Mouse (Mus musculus) neutrophil, adult 5-6 weeks (primary cell): ENCODE measurements at regions not wholly inside any gene's neighbourhood (a gene's known extent, or its start where the extent isn't known, plus 50 kb on each side); places are given as distances from the start of the nearest gene placed in this dataset.

ENCODE experiments used
- ATAC-seq: fragments of 151-379, 151-347 bp; 2 replicates; pipeline ENCODE4 v1.8.0; 2017; ENCODE audit warnings: mild to moderate bottlenecking, moderate TSS enrichment; ENCODE audit not compliant: insufficient number of reproducible peaks, poor library complexity, low FRiP score, severe bottlenecking; ENCODE audit errors: extremely low read depth

DNA sequence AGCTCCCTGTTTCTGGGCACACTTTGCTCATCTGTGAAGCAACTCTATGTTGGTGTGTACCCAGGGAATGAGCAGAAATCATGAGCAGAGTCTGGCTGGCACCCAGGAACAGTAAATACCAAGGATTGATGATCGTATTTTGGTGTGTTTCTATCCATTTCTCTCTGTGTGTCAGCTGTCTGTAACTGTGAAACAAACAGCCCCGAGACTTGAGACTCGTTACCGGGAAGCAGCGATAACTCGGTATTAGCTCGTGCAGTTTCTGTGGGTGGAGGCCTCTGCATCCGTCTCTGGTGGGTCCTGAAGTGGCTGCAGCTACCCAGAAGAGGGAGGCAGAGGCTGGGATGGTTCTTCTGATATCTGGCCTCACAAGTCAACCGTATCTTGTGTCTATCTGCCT lies 151.7 kb upstream of the Gm26897 start:
- ATAC-seq: no peak

DNA sequence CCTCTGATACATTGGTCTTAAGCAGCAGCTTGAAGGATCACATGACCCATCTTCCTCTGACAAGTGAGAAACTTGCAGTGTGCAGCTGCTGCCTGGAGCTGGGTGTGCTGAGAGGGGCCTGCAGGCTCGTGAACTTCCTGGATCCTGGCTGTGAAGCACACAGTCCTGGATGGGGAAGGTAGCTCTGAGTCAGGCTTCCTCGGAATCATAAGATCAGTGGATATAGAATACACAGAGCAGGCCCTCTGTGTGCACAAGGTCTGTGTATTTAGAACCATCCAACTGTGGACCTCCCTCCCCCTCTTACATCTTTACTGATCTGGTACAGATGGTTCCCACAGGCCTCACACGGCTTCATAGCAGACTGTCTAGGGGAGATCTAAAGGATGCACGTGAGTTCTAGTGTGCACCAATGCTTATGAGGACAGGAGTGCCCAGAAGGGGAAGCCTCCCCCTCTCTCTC lies 143.1 kb upstream of the Gm26897 start:
- no peak for ATAC-seq

DNA sequence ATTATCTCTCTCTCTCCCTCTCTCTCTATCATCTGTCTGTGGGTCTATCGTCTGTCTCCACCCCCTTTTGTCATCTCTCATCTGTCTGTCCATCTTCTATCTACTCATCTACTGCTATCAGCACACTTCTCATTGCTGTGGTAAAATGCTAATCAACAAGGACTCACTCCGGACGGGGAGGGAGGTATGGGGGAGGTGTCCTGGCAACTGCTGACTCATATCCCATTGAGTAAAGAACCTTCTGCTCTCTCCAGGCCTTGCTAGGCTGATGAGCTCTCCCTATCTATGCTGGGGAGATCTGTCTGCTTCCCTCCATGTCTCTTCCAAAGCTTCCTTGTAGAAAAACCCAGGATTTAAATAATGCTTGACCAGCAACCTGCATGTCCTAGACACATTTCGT lies 140.9 kb upstream of the Gm26897 start:
- ATAC-seq: no peak

DNA sequence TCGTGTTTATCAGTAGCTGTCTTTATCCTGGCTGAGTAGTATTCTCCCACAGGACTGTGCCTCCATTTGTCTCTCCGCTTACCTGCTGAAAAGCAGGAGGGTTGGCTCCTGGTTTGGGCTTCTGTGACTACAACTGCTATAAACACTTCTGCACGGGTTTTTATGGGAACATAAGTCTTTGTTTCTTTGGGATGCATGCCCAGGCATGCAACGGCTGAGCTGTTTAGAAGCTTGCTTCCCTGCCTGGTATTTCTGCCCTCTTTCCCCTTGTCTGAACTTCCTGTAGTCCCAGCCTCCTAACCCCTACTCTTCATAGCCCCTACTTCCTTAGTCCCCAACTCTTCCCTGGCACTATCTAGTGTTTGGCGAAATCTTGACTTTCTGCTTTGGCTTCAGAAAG lies 139.6 kb upstream of the Gm26897 start:
- ATAC-seq: no peak

DNA sequence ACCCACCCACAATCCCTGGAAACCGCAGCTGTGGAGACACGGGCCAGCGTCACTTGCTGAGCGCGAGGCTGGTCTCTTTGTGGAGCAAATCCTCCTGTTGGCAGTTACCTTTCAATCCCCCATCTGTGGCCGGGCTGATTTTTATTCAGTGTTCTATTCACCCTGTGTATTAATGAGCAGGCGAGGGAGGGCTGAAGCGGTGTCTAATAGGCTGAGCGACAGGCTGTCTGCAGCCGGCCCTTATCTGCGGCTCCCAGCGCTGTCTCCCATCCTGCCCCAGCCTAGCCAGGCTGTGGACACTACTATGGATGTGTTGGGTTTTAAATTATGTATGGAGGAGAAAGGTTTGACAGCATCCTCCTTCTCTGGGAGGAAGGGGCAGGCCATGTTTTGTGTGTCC lies 138.3 kb upstream of the Gm26897 start:
- no peak for ATAC-seq

DNA sequence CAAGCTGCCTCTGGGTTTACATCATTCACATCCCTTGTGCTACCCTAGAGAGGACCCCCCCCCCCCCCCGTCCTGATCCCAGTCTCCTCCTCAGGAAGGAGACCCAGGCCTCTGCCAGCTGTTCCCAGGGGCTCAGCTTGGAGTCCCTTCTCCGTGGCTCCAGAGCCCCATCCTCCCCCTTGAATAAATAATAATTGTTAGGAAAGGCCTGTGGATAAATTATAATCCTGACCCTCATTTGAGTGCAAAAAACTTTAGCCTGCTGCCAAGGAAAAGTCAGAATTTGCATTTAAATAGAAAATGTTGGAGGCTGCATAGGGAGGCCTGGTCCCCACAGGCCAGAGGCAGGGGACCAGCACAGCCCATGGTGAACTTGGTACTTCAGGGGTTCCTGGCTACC lies 136.0 kb upstream of the Gm26897 start:
- no peak for ATAC-seq

DNA sequence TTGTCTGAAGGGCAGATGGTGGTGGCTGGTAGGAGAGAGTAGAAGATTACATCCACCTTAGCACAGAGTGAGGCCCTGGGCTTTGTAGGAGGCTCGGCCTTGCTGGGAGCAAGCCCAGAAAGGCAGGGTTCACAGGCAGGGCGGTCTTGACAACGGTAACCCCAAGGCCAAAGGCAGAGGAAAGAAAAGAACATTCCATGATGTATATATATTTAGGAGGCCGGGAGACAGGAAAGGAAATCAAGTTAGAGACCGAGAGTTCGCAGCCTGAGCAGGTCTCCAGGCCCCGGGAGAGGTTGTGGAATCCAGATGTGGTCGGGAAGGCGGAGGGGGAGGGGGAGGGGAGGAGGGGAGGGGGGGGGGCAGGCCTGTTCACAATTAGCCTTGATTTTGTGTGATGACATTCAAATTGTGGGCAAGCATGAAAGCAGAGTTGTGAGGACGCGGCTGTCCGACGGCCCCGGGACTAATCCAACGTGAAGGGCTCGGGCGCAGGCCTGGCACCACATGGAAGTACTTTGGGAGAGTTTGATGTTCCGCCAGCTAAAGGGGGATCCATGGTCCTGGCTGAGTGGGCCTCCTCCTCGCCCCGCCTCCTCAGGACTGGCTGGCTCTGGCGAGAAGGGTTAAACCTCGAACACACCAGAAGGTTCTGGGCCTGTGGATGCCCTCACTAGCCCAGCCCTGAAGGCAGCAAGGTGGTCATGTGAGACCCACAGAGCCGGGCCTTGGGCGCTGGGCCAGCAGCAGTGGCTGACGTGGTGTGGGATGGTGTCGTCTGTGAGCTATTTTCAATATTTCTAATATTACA lies 131.8 kb upstream of the Gm26897 start:
- ATAC-seq: no peak

DNA sequence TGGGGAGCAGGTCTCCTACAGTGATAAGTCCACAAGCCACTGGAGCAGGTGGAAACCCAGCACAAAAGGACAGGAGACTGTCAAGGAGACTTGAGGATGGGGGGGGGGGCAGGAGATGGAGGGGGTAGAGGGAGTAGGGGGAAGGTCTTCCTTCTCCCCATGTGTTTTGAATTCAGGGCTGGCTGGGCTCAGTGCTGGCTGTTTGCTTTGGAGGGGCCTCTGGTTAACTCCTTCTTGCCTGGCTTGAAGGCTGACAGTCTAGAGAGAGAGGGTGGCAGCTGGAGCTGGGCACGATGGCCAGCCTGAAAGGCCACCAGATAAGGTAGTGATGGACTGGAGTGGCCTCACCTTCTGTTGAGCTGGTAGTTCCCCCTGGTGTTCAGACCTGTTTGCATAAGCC lies 120.0 kb upstream of the Gm26897 start:
- no peak for ATAC-seq

DNA sequence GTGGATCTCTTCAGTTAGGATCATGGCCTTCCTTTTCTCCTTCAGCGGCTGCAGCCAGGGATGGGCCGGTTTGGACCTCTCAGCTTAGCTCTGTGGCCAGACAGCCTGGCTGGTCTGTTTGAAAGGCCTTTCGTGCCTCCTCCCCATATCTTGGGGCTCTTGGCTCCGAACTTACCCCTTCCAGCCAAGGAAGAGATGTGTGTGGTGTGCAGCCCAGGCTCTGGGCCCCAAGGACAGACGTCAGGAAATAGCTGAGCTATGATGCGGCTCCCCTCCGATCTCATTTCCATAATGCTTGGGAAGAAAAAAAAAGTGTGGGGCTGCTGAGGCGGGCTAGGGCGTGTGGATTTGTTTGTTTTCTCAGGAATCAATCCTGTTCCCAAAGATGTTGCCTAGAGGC lies 113.8 kb upstream of the Gm26897 start:
- no peak for ATAC-seq

DNA sequence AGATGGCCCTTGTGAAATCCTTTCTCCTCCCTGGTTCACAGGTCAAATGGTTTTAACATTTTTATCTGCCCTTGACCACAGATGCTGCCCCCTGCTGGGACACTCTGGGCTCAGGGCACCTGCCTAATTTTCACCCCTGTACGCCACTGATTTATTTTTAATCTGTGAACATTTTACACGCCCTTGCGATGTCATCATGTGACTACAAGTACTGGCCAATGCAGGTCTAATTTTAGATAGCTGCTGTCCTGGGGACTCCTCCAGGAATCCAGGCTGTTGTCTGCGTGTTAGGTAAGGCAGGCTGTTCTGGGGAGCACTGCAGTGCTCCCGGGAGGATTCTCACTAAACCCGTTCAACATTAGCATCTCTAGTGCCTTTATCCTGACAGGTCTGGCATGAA lies 113.1 kb upstream of the Gm26897 start:
- ATAC-seq: no peak

DNA sequence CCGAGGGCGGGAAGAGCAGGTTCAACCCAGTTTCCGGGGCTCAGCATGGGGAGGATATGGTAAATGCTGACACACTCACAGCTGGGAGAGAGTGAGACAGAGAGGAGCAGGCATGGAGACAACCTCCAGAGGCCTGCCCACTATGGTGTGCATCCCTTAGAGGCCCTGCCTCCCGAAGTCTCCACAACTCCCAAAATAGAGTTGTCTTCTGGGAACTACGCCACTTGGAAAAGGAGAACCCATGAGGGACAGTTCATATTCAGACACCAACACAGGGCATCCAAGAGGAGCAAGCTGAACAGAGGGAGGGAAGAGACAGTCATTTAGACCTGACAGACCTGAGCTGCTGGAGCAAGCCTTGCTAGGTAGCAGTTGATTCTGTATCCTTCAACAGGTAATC lies 111.2 kb upstream of the Gm26897 start:
- ATAC-seq: no peak

DNA sequence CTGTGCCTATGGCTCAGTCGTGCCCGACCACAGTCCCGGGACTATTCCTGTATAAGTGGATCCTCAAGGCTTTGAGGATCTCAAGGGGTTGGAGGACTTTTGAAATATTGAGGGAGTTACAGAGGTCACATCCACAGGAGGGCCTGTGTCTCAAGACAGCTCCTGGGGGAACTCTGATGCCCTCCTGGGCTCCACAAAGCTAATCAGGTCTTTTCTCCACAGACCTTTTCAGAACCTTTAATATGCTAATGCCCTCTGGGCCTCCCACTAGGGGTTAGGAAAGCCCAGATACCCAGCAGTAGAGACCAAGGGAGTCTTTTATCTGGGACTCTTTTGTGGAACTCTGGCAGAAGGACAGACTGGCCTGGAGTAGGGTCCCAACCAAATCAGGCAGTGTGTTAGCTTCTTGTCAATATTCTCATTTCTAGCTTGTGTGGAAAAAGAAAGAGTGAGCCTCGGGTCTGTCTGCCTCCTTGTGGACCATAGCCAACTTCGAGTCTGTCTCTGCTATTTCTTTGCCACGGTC lies 107.4 kb upstream of the Gm26897 start:
- ATAC-seq: no peak

DNA sequence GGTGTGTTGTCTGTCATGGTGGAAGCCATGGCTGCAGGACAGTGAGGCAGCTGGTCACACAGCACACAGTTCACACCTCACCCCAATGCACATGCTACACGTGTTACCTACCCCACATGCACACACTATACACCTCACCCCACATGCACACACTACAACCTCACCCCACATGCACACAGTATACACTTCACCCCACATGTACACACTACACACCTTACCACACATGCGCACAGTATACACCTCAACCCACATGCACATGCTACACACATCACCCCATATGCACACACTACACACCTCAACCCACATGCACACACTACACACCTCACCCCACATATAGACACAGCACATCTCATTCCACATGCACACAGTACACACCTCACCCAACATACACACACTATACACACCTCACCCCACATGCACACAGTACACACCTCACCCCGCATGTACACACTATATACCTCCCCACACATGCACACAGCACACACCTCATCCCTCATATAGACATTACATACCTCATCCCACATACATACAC lies 103.3 kb upstream of the Gm26897 start:
- ATAC-seq: no peak

DNA sequence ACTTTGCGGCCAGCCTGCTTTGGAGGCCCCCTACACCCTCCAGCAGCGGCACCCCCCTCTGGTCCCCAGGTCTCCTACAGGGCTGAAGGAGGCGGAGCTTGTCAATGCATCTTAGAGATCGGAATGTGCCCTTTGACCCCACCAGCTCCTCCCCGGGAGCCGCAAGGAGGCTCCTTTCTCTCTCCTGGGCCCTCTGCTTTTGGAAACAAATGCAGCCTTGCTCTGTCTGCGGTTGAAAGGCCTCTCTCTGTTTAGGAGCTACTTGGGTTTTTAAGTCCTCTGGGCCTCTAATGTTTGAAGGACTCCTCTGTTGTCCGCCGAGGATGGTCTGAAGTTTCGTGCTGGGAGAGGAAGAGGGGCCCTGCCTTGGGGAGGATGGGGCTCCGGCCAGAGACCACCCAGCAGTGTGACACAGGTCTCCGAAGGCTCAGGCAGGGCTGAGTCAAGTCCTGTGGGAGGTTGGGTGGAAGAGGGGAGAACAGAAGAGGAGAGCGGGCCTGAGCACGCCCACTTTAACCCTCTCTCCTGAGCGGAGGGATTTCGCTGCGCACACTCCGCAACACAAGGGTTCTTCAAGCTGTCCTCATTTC lies 102.1 kb upstream of the Gm26897 start:
- ATAC-seq: no peak

DNA sequence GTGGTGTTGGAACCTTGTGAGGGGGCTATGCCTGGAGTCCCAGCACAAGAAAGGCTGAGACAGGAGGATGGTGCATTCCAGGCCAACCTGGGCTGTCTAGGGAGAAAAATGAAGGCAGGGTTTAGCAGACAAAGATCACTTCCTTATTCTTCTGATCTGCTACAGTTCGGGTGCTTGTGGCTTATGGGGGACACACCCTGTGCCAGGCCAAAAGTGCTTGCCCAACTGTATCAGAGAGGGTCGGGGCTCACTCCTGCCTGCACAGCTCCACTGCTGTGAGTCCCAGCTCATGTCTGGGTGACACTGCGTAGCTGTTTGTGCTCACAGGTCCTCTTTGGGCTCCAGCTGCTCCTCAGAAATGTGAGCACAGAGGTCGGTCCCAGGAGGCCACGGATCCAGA lies 98.6 kb upstream of the Gm26897 start:
- no peak for ATAC-seq

DNA sequence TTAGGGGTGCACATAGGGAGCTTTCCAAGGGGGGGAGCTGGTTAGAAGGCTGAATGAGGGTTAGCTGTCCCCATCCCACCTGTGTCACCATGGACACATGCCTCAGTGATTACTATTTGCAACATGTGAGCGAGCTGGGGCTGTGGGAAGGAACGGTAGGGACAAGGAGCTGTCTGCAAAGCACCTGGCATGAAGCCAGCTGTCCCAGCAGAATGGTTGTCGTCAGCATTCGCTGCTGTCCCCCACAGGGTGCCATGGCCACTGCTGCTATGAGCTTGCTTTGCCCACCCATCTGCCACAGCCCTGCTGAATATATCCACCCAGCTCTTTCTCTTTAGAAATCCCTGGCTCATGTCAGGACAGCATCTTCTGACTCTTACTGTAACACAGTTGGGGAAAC lies 96.8 kb upstream of the Gm26897 start:
- ATAC-seq: no peak

DNA sequence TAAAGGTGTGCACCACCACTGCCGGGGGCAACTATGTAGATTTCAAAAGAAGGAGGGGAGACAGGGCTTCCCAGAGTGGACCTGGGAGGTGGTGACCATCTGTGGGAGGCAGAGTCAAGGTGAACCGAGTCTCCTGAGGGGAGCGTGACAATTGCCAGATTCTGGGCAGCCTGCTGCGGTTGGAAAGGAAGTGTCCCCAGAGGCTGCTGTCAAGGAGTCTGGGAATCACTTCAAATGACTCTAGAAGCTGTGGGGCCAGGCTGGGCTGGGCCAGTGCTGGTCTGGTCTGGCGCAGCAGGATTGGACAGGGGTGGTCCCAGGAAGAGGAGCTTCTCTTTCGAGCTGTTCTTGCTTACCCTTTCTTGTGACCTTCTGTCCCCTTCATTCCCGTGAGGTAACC lies 95.4 kb upstream of the Gm26897 start:
- no peak for ATAC-seq

DNA sequence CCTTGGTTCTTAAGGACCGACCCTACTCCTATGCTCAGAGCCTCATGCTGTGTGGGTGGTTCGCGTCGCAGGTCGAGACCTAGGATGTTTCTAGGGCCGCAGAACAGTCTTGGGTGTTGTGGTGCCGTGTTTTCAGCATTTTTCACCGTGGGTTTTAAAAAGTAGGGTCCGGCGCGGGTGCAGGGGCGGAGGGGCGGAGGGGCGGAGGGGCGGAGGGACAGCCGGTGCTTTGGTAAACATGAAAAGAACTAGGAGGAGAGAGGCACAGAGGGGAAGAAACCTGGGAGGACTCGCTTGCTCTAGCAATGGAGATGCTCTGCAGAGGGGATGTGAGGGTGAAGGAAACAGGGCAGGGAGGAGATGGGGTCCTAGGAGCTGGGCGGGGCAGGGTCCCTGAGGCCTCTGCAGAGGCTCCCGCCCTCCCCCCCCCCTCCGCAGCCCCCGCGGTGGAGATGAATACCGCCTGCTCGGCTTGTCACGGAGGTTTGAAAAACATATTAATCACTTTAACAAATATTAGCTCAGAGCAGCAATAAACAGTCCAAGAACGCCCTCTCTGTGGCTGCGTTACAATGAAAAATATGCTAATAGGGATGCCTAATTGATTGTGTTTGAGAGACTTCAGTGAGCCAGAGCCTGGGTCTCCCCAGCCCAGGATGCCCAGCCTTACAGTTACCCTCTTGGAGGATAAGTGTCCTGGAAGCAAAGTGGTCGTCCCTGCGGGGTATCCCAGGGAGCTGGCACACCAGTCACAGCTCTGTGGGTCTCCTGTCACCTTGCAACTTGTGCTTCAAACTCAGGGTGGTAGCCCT lies 94.0 kb upstream of the Gm26897 start:
- ATAC-seq: no peak

DNA sequence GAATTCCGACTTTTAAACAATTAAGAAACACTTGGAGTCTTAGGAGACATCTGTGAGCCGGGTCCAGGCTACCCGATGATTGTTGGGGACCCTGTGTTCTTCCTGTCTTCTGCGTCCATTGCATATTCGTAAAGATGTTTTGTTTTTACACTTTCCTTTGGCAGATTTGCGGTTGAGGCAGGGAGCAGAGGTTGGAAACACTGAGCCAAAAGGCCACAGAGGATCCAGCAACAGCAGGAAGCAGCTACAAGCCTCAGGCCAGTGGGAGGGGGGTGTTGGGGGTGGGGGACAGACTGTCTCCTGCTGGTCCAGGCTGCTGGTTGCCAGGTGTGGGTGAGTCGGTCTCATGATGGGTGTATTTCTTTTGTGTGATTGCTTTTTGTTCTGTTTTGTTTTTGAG lies 92.7 kb upstream of the Gm26897 start:
- no peak for ATAC-seq

DNA sequence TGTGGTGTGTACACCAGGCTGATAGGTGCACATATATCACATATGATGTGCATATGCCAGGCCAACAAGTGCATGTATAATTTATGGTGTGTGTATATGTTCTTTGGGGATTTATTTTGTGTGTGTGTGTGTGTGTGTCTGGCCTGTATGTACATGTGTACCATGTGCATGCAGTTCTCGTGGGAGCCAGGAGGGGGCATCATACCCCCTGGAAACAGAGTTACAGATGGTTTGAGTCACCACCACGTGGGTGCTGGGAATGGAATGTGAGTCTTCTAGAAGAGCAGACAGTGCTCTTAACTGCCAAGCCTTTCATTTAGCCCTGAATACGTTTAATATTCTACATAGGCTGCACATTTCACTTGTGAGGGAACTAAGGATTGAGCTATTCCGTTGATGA lies 92.0 kb upstream of the Gm26897 start:
- no peak for ATAC-seq
